Mouse (Mus musculus): ENCODE results near the gene Elavl1. TPM values are rescaled to one million over a fixed set of nuclear protein-coding genes. Genes with fewer than 3 reads are reported as not detected.
"Not testable (repeated sequence)": the region's sequence is repeated elsewhere in the genome, so short reads cannot be mapped to it uniquely, and the experiment has no call there.

The Elavl1 gene
- polyA plus RNA-seq, 1 experiment from 2014 or later: 245 TPM

GRCm38 (mm10) chr8:4354516-4354915 is 29.3 kb upstream of the Elavl1 start:
- H3K27me3 ChIP-seq (replicated peaks; ENCODE audit: control insufficient read depth, insufficient read depth, low read length): no peaks in the 10 kb centered on the region
- 81% methylated on average over 1 of the region's 1 CpGs for WGBS

GRCm38 (mm10) chr8:4353741-4354140 is 28.5 kb upstream of the Elavl1 start:
- Histone ChIP-seq H3K27ac (ENCODE audit: low read depth) (no peak overlapping the region), H3K27me3 (replicated peaks; ENCODE audit: control insufficient read depth, insufficient read depth, low read length) (no peaks in the 10 kb centered on the region), H3K4me3 (ENCODE audit: low read depth, low read length) (no peak overlapping the region), H3K36me3 (ENCODE audit: control insufficient read depth, insufficient read depth, low read length) (no peaks in the 10 kb centered on the region), H3K9me3 (ENCODE audit: control insufficient read depth, low read length) (no peaks in the 10 kb centered on the region), H3K4me1 (replicated peaks; ENCODE audit: control insufficient read depth, insufficient read depth, low read length) (no peaks in the 10 kb centered on the region), H3K9ac (ENCODE audit: low read length) (no peak overlapping the region), H3K4me2 (ENCODE audit: low read length) (no peak overlapping the region)
- DNase-seq (ENCODE audit: low spot score) (no peak), ATAC-seq (replicated peaks; ENCODE audit: low FRiP score, low TSS enrichment, low read depth) (no peak)
- 81% methylated on average over 4 of the region's 4 CpGs for WGBS

More at GRCm38 (mm10) chr8:4354516-4354915, 29.3 kb upstream of the Elavl1 start:
- DNase-seq (ENCODE audit: low spot score) (no peak), ATAC-seq (replicated peaks; ENCODE audit: low FRiP score, low TSS enrichment, low read depth) (no peak)
- no peak overlapping the region for H3K4me3 ChIP-seq (ENCODE audit: low read depth, low read length)
- H3K4me1 ChIP-seq (replicated peaks; ENCODE audit: control insufficient read depth, insufficient read depth, low read length): no peaks in the 10 kb centered on the region
- H3K9me3 ChIP-seq (ENCODE audit: control insufficient read depth, low read length): no peaks in the 10 kb centered on the region
- no peaks in the 10 kb centered on the region for H3K36me3 ChIP-seq (ENCODE audit: control insufficient read depth, insufficient read depth, low read length)
- no peak overlapping the region for H3K27ac ChIP-seq (ENCODE audit: low read depth)
- H3K4me2 ChIP-seq (ENCODE audit: low read length): no peak overlapping the region
- no peak overlapping the region for H3K9ac ChIP-seq (ENCODE audit: low read length)

- H3K9ac ChIP-seq (ENCODE audit: low read length); H3K9me3 ChIP-seq (ENCODE audit: control insufficient read depth, low read length); H3K36me3 ChIP-seq (ENCODE audit: control insufficient read depth, insufficient read depth, low read length); H3K4me2 ChIP-seq (ENCODE audit: low read length); H3K27ac ChIP-seq (ENCODE audit: low read depth); H3K4me3 ChIP-seq (ENCODE audit: low read depth, low read length); H3K4me1 ChIP-seq (replicated peaks; ENCODE audit: control insufficient read depth, insufficient read depth, low read length); H3K27me3 ChIP-seq (replicated peaks; ENCODE audit: control insufficient read depth, insufficient read depth, low read length); DNase-seq (ENCODE audit: low spot score); ATAC-seq (replicated peaks; ENCODE audit: low FRiP score, low TSS enrichment, low read depth): not testable (repeated sequence)
- 91% methylated on average over 6 of the region's 6 CpGs for WGBS
Measured at GRCm38 (mm10) chr8:4352562-4352961, 27.3 kb upstream of the Elavl1 start.

GRCm38 (mm10) chr8:4350618-4351017 is 25.4 kb upstream of the Elavl1 start:
- DNase-seq (ENCODE audit: low spot score) (no peak), ATAC-seq (replicated peaks; ENCODE audit: low FRiP score, low TSS enrichment, low read depth) (no peak)
- Histone ChIP-seq H3K4me3 (ENCODE audit: low read depth, low read length) (no peak overlapping the region), H3K4me2 (ENCODE audit: low read length) (no peak overlapping the region), H3K36me3 (ENCODE audit: control insufficient read depth, insufficient read depth, low read length) (no peaks in the 10 kb centered on the region), H3K9ac (ENCODE audit: low read length) (no peak overlapping the region), H3K27me3 (replicated peaks; ENCODE audit: control insufficient read depth, insufficient read depth, low read length) (no peaks in the 10 kb centered on the region), H3K27ac (ENCODE audit: low read depth) (no peak overlapping the region), H3K9me3 (ENCODE audit: control insufficient read depth, low read length) (no peaks in the 10 kb centered on the region), H3K4me1 (replicated peaks; ENCODE audit: control insufficient read depth, insufficient read depth, low read length) (no peaks in the 10 kb centered on the region)
- WGBS: 85% methylated on average over 3 of the region's 3 CpGs

- Histone ChIP-seq H3K36me3 (ENCODE audit: control insufficient read depth, insufficient read depth, low read length) (no peaks in the 10 kb centered on the region), H3K27me3 (replicated peaks; ENCODE audit: control insufficient read depth, insufficient read depth, low read length) (no peaks in the 10 kb centered on the region), H3K4me2 (ENCODE audit: low read length) (no peak overlapping the region), H3K27ac (ENCODE audit: low read depth) (no peak overlapping the region), H3K9me3 (ENCODE audit: control insufficient read depth, low read length) (no peaks in the 10 kb centered on the region), H3K4me3 (ENCODE audit: low read depth, low read length) (no peak overlapping the region), H3K9ac (ENCODE audit: low read length) (no peak overlapping the region), H3K4me1 (replicated peaks; ENCODE audit: control insufficient read depth, insufficient read depth, low read length) (no peaks in the 10 kb centered on the region)
- WGBS: 57% methylated on average over 1 of the region's 1 CpGs
- no peak for DNase-seq (ENCODE audit: low spot score)
- no peak for ATAC-seq (replicated peaks; ENCODE audit: low FRiP score, low TSS enrichment, low read depth)
Measured at GRCm38 (mm10) chr8:4349335-4349734, 24.1 kb upstream of the Elavl1 start.

GRCm38 (mm10) chr8:4348275-4348674 is 23.1 kb upstream of the Elavl1 start:
- H3K9ac ChIP-seq (ENCODE audit: low read length): no peak overlapping the region

GRCm38 (mm10) chr8:4347661-4348060 is 22.4 kb upstream of the Elavl1 start:
- DNase-seq (ENCODE audit: low spot score) (no peak), ATAC-seq (replicated peaks; ENCODE audit: low FRiP score, low TSS enrichment, low read depth) (no peak)
- no peaks in the 10 kb centered on the region for H3K27me3 ChIP-seq (replicated peaks; ENCODE audit: control insufficient read depth, insufficient read depth, low read length)
- no peak overlapping the region for H3K9ac ChIP-seq (ENCODE audit: low read length)
- WGBS: 49% methylated on average over 7 of the region's 7 CpGs
- no peaks in the 10 kb centered on the region for H3K9me3 ChIP-seq (ENCODE audit: control insufficient read depth, low read length)
- H3K27ac ChIP-seq (ENCODE audit: low read depth): no peak overlapping the region
- H3K4me1 ChIP-seq (replicated peaks; ENCODE audit: control insufficient read depth, insufficient read depth, low read length): no peaks in the 10 kb centered on the region
- H3K36me3 ChIP-seq (ENCODE audit: control insufficient read depth, insufficient read depth, low read length): no peaks in the 10 kb centered on the region
- no peak overlapping the region for H3K4me2 ChIP-seq (ENCODE audit: low read length)
- H3K4me3 ChIP-seq (ENCODE audit: low read depth, low read length): no peak overlapping the region

More at GRCm38 (mm10) chr8:4348275-4348674, 23.1 kb upstream of the Elavl1 start:
- ATAC-seq (replicated peaks; ENCODE audit: low FRiP score, low TSS enrichment, low read depth) (no peak), DNase-seq (ENCODE audit: low spot score) (no peak)
- Histone ChIP-seq H3K36me3 (ENCODE audit: control insufficient read depth, insufficient read depth, low read length) (no peaks in the 10 kb centered on the region), H3K4me2 (ENCODE audit: low read length) (no peak overlapping the region), H3K4me1 (replicated peaks; ENCODE audit: control insufficient read depth, insufficient read depth, low read length) (no peaks in the 10 kb centered on the region), H3K9me3 (ENCODE audit: control insufficient read depth, low read length) (no peaks in the 10 kb centered on the region), H3K27ac (ENCODE audit: low read depth) (no peak overlapping the region), H3K4me3 (ENCODE audit: low read depth, low read length) (no peak overlapping the region), H3K27me3 (replicated peaks; ENCODE audit: control insufficient read depth, insufficient read depth, low read length) (no peaks in the 10 kb centered on the region)
- 35% methylated on average over 12 of the region's 12 CpGs for WGBS

- no peaks in the 10 kb centered on the region for H3K9me3 ChIP-seq (ENCODE audit: control insufficient read depth, low read length)
- DNase-seq (ENCODE audit: low spot score): no peak
- no peak overlapping the region for H3K27ac ChIP-seq (ENCODE audit: low read depth)
- H3K4me3 ChIP-seq (ENCODE audit: low read depth, low read length): no peak overlapping the region
- ATAC-seq (replicated peaks; ENCODE audit: low FRiP score, low TSS enrichment, low read depth): no peak
- H3K4me1 ChIP-seq (replicated peaks; ENCODE audit: control insufficient read depth, insufficient read depth, low read length): no peaks in the 10 kb centered on the region
- WGBS: 89% methylated on average over 3 of the region's 3 CpGs
- no peak overlapping the region for H3K4me2 ChIP-seq (ENCODE audit: low read length)
- no peak overlapping the region for H3K9ac ChIP-seq (ENCODE audit: low read length)
- H3K36me3 ChIP-seq (ENCODE audit: control insufficient read depth, insufficient read depth, low read length): peaks cover 38% of the 10 kb centered on the region
- H3K27me3 ChIP-seq (replicated peaks; ENCODE audit: control insufficient read depth, insufficient read depth, low read length): no peaks in the 10 kb centered on the region
Measured at GRCm38 (mm10) chr8:4340207-4340606, 15.0 kb upstream of the Elavl1 start.

- Histone ChIP-seq H3K4me1 (replicated peaks; ENCODE audit: control insufficient read depth, insufficient read depth, low read length) (no peaks in the 10 kb centered on the region), H3K9ac (ENCODE audit: low read length) (no peak overlapping the region), H3K9me3 (ENCODE audit: control insufficient read depth, low read length) (no peaks in the 10 kb centered on the region), H3K4me3 (ENCODE audit: low read depth, low read length) (no peak overlapping the region), H3K27me3 (replicated peaks; ENCODE audit: control insufficient read depth, insufficient read depth, low read length) (no peaks in the 10 kb centered on the region), H3K27ac (ENCODE audit: low read depth) (no peak overlapping the region), H3K36me3 (ENCODE audit: control insufficient read depth, insufficient read depth, low read length) (peaks cover 82% of the 10 kb centered on the region), H3K4me2 (ENCODE audit: low read length) (no peak overlapping the region)
- WGBS: 77% methylated on average over 2 of the region's 2 CpGs
- DNase-seq (ENCODE audit: low spot score) (no peak), ATAC-seq (replicated peaks; ENCODE audit: low FRiP score, low TSS enrichment, low read depth) (no peak)
Measured at GRCm38 (mm10) chr8:4335678-4336077, 10.5 kb upstream of the Elavl1 start.

All from intestine, embryonic 14.5 days (tissue).